Mouse (Mus musculus) olfactory bulb, adult 2 months (tissue): ENCODE data around the gene Fam166a.

ENCODE experiments used
- CTCF ChIP-seq: fragments of 200-500 bp; IDR thresholded peaks from 2 replicates; pipeline ENCODE4 v1.5.1; 2012; ENCODE audit warnings: low read depth, mild to moderate bottlenecking, low read length, moderate library complexity; ENCODE audit not compliant: insufficient read depth
- POLR2A ChIP-seq: fragments of 200-500 bp; IDR thresholded peaks from 2 replicates; pipeline ENCODE4 v1.6.1; 2012; ENCODE audit warnings: mild to moderate bottlenecking, low read depth, low read length, moderate library complexity; ENCODE audit not compliant: insufficient read depth

DNA sequence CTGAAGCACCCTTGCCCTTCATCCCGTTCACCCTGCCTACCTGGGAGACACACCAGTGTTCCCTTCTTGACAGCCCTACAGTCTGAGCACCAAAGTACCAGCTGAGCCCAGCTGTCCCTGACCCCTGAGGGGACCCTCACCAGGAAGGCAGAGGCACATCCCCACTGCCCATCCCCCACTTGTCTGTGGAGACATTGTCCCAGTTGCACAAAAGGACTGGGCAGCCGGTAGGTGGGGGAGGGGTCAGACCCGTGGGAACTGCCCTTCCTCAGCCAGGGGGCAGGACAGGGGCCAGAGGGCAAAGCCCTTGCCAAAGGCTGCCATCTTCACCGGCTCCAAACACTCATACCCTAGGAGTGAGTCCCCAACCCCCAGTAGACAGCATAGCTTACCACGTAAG lies 48.8 kb upstream of the Fam166a start:
- no peak for TF ChIP-seq CTCF
- no peak for TF ChIP-seq POLR2A
